Mouse (Mus musculus) stomach, postnatal 0 days (tissue): ENCODE data around the gene Uba52. TPM values are rescaled to one million over a fixed set of nuclear protein-coding genes. Genes with fewer than 3 reads are reported as not detected.

Experiments used
- ATAC-seq: fragments of 200-750 bp; cut with Nextera tagmentation; 2 replicates; pipeline ENCODE4 v1.8.0; 2017; ENCODE audit not compliant: low FRiP score, low TSS enrichment
- DNase-seq: peaks from one replicate; pipeline ENCODE4 v3.0.0-alpha.2; 2016; ENCODE audit warnings: low spot score
- H3K27ac ChIP-seq: fragments of 300-500 bp; sonication (generic); replicated peaks from 2 replicates; pipeline ENCODE4 v1.5.1; 2014; ENCODE audit warnings: mild to moderate bottlenecking, control low read depth
- H3K27me3 ChIP-seq: fragments of 300-500 bp; sonication (generic); 2 replicates; pipeline ENCODE4 v1.6.1; 2014; ENCODE audit warnings: low read length; ENCODE audit not compliant: control insufficient read depth, insufficient read depth
- H3K36me3 ChIP-seq: fragments of 300-500 bp; sonication (generic); 2 replicates; pipeline ENCODE4 v1.6.1; 2014; ENCODE audit warnings: low read length, mixed read lengths; ENCODE audit not compliant: control insufficient read depth, insufficient read depth
- H3K4me1 ChIP-seq: fragments of 300-500 bp; sonication (generic); replicated peaks from 2 replicates; pipeline ENCODE4 v1.6.1; 2014; ENCODE audit warnings: antibody characterized with exemption; ENCODE audit not compliant: control insufficient read depth, insufficient read depth
- H3K4me2 ChIP-seq: fragments of 300-500 bp; sonication (generic); replicated peaks from 2 replicates; pipeline ENCODE4 v1.6.1; 2014; ENCODE audit warnings: low read depth, mild to moderate bottlenecking, control low read depth, moderate library complexity
- H3K4me3 ChIP-seq: fragments of 300-500 bp; sonication (generic); 2 replicates; pipeline ENCODE4 v1.5.1; 2014; ENCODE audit warnings: low read depth, low read length, control low read depth
- H3K9ac ChIP-seq: fragments of 300-500 bp; sonication (generic); 2 replicates; pipeline ENCODE4 v1.6.1; 2014; ENCODE audit warnings: mild to moderate bottlenecking, low read length, control low read depth, mixed read lengths
- H3K9me3 ChIP-seq: fragments of 300-500 bp; sonication (generic); 2 replicates; pipeline ENCODE4 v1.6.1; 2016; ENCODE audit warnings: low read length; ENCODE audit not compliant: control insufficient read depth
- CTCF ChIP-seq: IDR thresholded peaks from 2 replicates; pipeline ENCODE4 v1.5.1; 2016; ENCODE audit warnings: antibody characterized with exemption, low read depth, mild to moderate bottlenecking, moderate library complexity
- EP300 ChIP-seq: optimal IDR thresholded peaks from 2 replicates; pipeline ENCODE3; 2016; ENCODE audit warnings: antibody characterized with exemption
- WGBS: fragments of 180-500 bp; shearing (Covaris S2); extraction: QIAGEN DNeasy Blood & Tissue Kit; methylation state at CpG from one replicate; pipeline ENCODE4 v1.1.7; 2014; 5-methylcytosine and 5-hydroxymethylcytosine counted together
- polyA plus RNA-seq: library from polyadenylated mRNA; unstranded; fragments of >200 nt; fragmentation: Nextera tagmentation; extraction: Ambion mirVana; gene quantifications from 2 replicates; pipeline ENCODE4 v1.2.1, GENCODE M21; 2015

The Uba52 gene
- polyA plus RNA-seq, 1 experiment from 2014 or later: 966 TPM

DNA sequence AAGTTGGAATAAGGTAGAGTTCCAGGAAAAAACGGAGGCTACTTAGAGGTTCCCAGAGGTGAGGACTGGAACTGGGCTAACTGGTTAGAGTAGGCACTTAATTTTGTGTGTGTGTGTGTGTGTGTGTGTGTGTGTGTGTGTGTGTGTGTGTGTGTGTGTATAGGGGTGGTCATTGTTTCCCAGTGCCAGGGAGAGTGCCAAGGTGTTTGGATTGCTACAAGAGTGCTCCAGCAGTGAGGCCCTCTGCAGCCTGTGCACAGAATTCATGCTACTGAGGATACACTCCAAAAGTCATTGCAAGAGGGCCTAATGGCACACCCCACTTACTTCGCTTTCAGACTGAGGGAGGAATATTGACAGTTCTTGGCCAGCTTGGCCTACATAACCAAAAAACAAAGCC is 27.7 kb downstream of the Uba52 start:
- Histone ChIP-seq H3K9ac (no peak overlapping the region), H3K4me3 (no peak overlapping the region), H3K4me1 (no peaks in the 10 kb centered on the region), H3K27me3 (peaks cover 4% of the 10 kb centered on the region; the same call in 1 of the 2 replicates), H3K9me3 (no peaks in the 10 kb centered on the region), H3K4me2 (no peak overlapping the region), H3K36me3 (no peaks in the 10 kb centered on the region), H3K27ac (no peak overlapping the region)
- TF ChIP-seq EP300: no peak
- no peak for TF ChIP-seq CTCF
- peak; percentile 21; the same call in 1 of the 2 replicates for ATAC-seq
- WGBS: 52% methylated on average over 2 of the region's 2 CpGs
- DNase-seq: no peak

DNA sequence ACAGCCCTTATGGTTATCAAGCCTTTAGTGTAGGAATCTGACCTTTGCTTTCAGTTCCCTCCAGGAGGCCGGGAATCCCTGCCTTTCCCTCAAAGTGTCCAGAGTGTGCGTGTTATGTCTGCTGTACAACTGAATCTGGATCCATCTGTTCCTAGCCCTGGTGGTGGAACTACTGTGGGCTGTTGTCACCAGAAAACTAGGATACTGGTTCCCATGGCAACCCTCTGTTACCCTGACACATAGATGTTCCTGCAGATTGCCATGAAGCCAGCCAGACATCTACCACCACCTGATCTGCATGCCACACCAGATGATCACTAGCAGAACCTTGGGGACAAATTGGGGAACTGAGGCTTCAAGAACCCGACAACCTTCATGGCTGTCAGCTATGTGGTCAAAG is 28.7 kb downstream of the Uba52 start:
- Histone ChIP-seq H3K4me3 (no peak overlapping the region), H3K27me3 (peaks cover under 1% of the 10 kb centered on the region; the same call in 1 of the 2 replicates), H3K4me2 (no peak overlapping the region), H3K9me3 (no peaks in the 10 kb centered on the region), H3K27ac (no peak overlapping the region), H3K36me3 (no peaks in the 10 kb centered on the region), H3K4me1 (0 out of 2 replicates have a peak, but pooled peaks cover 2% of the 10 kb centered on the region), H3K9ac (no peak overlapping the region)
- DNase-seq (no peak), ATAC-seq (no peak)
- WGBS: 81% methylated on average over 3 of the region's 3 CpGs
- TF ChIP-seq CTCF (no peak), EP300 (no peak)

DNA sequence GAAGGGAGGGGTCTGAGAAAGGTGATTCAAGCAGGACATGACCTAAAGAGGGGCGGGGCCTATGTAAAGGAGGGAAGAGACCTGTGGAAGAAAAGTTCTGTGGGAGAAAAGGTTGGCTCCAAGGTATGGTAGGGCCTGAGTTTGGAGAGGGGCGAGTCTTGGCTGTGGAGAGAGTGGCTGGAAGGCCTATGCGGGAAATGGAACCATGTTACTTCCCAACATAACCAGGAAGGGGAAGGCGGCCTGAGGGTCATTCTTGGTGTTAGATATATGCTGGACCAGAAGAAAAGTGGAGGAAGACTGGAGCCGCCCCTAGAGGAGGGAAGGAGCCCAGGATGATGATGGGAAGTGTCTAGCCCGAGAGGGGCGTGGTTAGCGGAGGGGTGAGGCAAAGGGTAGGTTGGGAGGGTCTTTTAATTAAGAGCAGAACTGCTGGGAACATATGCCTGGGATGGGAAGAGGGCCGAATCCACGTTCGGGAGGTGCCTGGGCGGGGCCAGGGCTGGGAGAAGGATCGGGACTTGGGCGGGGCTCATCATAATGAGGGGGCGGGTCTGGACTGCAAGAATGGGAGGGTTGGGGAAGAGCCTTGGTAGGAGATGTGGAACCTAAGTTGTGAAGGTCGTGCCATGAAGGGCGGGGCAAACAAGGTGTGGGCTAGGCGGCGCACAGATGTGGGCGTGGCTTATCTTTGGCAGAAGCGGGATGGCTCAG is 33.2 kb downstream of the Uba52 start:
- DNase-seq (peak; percentile 61), ATAC-seq (peak; percentile 25)
- H3K36me3 ChIP-seq: no peaks in the 10 kb centered on the region
- no peaks in the 10 kb centered on the region for H3K27me3 ChIP-seq
- TF ChIP-seq CTCF (no peak; the same call in 1 of the 2 replicates), EP300 (no peak)
- H3K27ac ChIP-seq: peak overlapping the region; percentile 53
- H3K9ac ChIP-seq: peak overlapping the region; percentile 35; the same call in 1 of the 2 replicates
- H3K4me2 ChIP-seq: peak overlapping the region; percentile 98
- H3K9me3 ChIP-seq: no peaks in the 10 kb centered on the region
- WGBS: 4% methylated on average over 21 of the region's 21 CpGs
- H3K4me3 ChIP-seq: peak overlapping the region; percentile 83
- 0 out of 2 replicates have a peak, but pooled peaks cover 2% of the 10 kb centered on the region for H3K4me1 ChIP-seq

DNA sequence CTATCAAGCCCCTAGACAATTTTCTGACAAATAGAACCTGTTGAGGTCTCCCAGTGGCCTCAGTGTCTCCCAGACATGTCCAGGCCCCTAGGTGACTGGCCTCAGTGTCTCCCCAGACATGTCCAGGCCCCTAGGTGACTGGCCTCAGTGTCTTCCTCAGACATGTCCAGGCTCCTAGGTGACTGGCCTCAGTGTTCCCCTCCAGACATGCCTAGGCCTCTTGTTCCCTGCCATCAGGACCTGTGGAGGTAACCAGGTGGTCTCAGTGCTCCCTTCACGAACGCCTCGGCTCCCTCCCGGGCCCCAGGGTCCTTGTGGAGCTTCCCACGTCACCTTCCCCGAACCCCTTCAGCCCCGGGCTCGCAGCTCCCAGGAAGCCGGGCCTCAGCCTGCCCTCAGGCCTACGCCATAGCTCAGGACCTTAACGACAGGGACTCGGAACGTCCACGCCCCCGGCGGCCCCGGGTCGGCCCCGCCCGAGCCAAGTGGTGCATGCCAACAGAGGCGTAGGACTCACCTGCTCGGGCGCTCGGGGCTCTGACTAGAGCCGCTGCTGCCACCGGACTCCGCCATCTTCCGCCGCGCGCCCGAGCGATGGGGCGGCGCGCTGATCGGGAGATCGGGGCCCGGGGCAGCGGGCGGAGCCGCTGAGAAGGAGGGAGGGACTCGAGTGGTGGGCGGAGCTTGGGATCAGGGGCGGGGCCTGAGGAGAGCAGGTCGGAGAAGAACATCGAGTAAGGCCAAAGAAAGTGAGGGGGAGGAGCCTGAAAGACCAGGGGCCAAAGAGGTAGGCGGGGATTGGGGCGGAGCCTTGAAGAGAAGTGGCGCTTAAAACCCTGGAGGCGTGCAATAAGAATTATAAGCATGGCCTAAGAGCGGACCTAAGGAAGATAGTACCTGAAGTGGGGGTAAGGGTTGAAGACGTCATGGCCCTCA is 34.0 kb downstream of the Uba52 start, which contains the start of gene Klhl26:
Gene Klhl26 (minus strand): TSS at position 636 of the 936 bp plus-strand sequence.
- TF ChIP-seq EP300: no peak
- no peak for TF ChIP-seq CTCF
- Histone ChIP-seq H3K9ac (peak within 1 kb of the TSS; percentile 90), H3K27ac (peak within 1 kb of the TSS; percentile 71), H3K36me3 (no peaks in the 10 kb centered on the region), H3K4me1 (0 out of 2 replicates have a peak, but pooled peaks cover 2% of the 10 kb centered on the region), H3K27me3 (no peaks in the 10 kb centered on the region), H3K4me2 (peak within 1 kb of the TSS; percentile 98), H3K9me3 (no peaks in the 10 kb centered on the region), H3K4me3 (peak within 1 kb of the TSS; percentile 83)
- DNase-seq (peak; percentile 99), ATAC-seq (peak; percentile 95)
- WGBS: under 1% methylated on average over 50 of the region's 53 CpGs

DNA sequence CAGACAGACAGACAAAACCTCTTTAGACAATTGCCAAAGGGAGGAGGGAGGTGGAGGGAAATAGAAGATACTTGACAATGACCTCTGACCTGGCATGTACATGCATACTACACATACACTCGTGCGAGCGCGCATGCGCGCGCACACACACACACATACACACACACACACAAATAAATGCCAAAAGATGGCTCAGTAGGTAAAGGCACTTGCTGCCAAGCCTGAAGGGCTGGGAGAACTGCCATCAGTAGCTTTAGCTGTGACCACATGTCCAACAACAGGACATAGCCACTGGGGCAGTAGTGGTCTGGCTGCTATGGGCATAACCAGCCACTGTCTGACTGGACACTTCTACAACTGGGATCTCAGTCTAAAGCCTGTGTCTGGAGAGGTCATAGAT is 38.7 kb downstream of the Uba52 start:
- Histone ChIP-seq H3K4me1 (no peaks in the 10 kb centered on the region), H3K4me3 (no peak overlapping the region), H3K36me3 (no peaks in the 10 kb centered on the region; the same call in 1 of the 2 replicates), H3K27ac (no peak overlapping the region), H3K27me3 (no peaks in the 10 kb centered on the region), H3K4me2 (no peak overlapping the region), H3K9me3 (no peaks in the 10 kb centered on the region), H3K9ac (no peak overlapping the region)
- 92% methylated on average over 7 of the region's 7 CpGs for WGBS
- DNase-seq: no peak
- TF ChIP-seq CTCF (no peak), EP300 (no peak)
- no peak for ATAC-seq
